Mouse (Mus musculus): ENCODE results near the gene Rpl23a.
A peak's percentile ranks its signal among the peaks of the same experiment; 100 is the strongest.

Gene Rpl23a

DNA sequence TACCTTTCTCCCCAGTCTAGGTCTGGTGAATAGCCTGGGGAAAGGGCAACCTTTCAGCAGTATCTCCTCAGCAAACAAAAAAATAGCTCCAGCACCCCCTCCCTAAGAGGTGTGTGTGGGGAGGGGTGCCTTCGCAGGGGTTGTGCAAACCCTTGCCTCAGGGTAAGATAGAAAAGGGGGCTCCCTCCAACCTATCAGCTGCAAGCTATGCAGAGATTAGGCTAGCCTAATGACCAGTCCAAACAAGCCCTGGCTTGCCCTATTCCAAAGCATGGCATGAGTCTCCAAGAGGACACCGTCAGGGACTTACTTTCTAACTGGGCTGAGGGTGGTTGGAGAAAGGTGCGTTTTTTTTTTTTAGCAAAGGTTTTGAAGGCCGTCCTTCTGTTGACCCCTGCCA is 17.2 kb downstream of the Rpl23a start:
- no peak for DNase-seq

DNA sequence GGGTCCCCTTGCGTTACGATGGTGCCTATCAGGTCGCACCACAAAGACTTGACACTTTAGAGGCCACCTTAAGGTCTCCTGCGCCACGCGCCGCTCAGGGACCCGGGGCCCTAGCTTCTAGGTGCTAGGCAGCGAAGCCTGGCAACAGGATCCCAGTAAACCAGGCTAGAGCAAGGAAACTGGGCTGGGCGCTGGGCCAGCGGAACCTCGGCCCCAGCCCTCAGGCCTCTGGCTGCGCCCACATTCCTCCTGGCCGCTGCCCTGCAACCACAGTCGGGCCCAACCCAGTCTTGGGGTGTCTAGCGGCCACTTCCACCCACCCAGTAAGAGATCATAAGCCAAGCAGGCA is 17.6 kb downstream of the Rpl23a start:
- DNase-seq = no peak

DNA sequence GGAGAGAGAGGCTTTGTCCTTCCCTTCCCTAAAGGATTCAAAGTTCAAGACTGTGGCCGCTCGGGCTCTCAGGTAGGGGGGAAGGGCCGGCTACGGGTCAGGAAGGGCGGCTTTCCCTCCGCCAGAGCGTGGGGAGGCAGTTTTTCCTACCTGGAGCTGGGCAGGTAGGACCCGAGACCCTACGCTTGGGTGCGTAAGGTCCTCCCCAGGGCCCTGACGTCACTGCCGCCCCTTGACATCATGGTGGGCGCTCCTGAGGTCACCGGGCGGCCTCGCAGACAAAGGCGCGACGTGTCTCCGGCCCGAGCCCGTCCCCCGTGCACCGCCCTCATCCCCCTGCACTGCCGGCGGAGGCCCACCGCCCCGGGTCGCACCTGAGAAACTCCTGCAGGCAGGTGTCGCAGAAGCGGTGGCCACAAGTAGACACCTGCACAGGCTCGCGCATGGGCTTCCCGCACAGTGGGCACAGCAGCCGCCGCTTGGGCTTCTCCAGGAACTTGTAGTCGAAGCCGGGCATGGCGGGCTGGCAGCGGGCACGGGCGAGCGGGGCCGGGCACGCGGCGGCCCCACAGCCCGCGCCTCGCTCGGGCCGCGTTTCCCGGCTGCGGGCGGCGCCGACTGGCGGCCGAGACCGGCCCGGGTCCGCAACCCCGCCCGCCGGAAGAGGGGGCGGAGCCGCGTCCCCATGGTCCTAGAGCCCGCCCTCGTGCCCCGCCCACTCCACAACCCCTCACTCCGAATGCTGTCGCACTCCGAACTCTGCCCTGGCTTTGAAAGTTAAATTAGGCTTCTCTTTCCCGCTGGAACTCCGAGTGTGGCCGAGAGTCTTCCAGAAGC is 18.2 kb downstream of the Rpl23a start, which contains the start of gene Traf4:
Gene Traf4 (minus strand): TSS at position 666 of the 837 bp plus-strand sequence.
- peak; percentile 69 for DNase-seq

DNA sequence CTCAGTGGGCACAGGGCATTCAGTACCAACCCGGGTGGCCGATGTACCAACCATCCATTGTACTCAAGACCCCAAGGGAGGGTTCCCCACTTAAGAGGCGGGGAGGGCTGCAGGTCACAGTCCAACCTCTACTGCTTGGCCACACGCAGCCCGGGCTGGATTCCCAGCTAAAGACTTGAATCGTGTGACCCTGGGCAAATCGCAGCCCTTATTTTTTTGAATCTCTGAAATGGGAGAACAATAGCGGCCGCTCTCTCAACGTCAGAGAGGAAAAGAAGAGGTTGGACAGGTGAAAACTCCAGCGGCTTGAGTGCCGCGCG is 18.8 kb downstream of the Rpl23a start:
- DNase-seq = no peak

DNA sequence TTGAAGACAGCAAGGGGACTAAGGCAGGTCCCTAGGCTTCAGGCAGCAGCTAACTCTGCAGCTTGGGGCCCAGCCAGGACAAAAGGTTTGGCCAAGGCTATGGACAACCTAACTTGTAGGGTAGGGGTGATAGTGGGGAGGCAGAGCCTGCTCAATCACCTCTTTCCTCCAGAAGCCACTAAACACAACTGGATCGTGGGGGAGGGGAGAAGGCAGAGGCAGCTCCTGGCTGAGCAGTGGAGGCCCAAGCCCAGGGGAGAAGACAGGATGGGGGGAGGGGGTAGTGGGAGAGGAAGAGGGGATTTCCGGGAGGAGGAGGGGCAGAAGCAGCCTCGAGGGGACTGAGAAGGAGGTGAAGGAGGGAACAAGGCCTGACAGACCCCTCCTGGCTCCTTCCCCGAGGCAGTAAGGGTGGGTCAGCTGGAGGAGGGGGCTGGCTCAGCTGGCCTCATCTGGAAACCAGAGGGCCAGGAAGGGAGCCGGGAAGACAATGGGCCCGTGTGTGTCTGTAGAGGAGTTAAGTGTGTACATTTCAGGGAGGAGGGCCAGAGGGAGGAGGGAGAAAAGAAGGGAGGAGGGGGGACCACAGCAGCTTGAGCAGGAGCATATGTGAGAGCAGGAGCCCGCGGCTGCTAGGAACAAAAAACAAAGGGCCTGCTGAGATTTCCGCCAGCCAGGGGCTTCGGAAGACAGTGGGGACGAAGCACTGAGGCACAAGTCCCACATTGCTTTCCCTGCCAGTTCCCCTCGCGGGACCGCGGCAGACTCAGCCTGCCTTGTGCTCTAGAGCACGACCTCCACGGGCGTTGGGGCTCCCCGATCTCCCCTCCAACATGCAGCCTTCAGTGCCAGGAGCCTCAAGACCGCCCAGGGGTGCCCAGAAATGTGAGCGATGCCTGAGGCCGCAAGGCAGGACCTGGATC is 19.4 kb downstream of the Rpl23a start:
- DNase-seq = no peak

DNA sequence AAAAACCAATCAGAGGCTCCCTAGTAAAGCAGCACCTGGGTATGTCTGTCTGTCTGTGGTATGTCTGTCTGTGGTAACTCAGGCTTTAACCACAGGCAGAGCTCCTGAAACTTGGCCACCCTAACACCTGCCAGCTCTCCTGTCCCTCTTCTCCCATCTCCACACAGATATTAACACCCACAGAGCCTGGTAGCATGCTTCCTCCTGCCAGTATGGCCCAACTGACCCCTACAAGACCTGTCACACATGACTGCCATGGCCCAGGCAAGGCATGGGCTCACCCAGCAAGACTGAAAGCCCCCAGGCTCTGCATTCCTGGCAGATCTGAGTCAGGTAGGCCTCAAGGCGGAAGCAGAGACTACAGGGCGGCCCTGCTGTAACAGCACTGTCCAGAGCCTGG is 20.3 kb downstream of the Rpl23a start:
- DNase-seq = no peak

DNA sequence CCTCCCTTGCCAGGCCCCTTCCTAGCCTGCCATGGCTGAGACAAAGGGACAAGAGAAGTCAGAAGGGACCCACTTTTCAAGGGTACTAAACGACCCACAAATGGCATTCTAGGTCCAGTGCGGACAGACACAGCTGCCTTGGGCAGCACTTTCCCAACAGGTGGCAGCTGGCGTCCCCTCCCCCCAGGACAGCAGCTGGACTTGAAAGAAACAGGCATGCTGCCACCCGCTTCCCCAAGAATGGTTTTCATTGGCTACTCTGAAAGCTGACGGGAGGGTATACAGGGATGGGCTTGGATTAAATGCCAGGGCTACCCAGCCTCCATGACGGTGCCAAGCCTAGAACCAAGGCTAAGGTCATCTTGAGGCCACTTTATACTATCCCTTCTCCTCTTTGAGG is 20.9 kb downstream of the Rpl23a start:
- no peak for DNase-seq

DNA sequence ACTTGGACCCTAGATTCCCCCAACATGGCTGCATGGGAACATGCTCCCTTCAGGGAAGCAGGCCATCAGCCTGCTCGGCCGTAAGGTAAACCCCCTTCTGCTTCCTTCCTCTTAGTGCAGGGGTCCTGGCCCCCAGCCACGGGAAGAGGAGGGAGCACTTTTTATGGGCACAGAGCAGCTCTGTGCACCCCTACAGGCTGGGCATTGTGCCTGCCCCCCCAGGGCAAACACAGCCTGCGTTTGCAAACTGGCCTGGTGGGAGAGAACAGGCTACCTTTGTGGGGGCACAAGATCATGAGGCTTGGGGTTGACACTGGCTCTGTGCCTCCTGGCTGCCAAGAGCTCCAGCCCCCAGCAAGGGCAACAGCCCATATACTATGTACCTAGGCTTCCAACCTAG is 21.4 kb downstream of the Rpl23a start:
- DNase-seq = no peak

DNA sequence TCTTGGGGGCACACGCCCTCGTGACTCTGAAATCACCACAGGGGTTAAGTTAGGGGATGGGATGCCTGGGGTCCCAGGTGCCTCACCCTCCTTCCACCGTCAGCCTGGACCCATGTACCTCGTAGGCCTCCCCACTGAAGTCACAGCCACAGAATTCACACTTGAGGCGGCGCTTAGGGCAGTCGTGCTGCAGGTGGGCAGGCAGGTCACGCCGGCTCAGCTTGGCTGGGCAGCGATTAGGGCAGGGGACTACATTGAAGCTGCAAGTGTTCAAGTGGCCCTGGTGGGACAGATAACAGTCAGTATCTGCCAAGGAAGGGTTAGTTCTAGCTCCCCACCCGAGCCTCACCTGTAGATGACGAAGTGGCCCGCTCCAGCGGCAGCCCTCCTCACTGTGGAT is 22.2 kb downstream of the Rpl23a start:
- no peak for DNase-seq

DNA sequence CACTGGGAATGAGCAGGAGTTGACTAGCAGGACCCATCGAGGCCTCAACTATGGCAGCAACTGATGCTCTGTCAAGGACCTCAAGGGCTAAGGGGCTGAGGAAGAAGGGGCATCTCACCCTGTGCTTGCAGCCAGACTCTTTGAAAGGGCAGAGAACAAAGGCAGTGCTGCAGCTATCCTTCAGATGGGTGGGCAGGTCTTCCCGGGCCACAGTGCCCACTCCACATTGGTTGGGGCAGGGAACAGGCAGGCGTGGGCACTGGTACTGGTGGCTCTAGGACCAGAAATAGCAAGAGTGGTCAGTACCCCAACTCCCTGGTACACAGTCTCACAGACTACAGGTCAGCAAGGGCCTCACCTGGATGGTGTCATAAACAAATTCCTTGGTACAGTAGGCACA is 22.7 kb downstream of the Rpl23a start:
- DNase-seq = no peak

DNA sequence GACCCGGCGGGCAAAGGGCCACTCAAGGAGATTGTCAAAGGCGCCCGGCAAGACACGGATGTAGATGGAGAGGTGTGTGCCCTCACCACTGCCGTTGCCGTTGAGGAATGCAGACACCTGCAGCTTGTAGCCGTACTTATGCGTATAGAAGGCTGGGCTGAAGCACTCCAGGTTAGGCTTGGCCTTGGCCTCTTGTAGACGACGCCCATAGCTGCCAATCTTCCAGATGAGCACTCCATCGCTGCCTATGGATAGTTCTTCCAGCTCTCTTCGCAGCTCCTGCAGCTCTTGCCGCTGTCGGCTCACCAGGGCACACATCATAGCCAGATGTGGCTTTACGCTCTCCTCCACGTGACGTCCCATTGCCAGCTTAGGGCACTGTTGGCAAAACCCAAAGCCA is 23.2 kb downstream of the Rpl23a start:
- DNase-seq = no peak

DNA sequence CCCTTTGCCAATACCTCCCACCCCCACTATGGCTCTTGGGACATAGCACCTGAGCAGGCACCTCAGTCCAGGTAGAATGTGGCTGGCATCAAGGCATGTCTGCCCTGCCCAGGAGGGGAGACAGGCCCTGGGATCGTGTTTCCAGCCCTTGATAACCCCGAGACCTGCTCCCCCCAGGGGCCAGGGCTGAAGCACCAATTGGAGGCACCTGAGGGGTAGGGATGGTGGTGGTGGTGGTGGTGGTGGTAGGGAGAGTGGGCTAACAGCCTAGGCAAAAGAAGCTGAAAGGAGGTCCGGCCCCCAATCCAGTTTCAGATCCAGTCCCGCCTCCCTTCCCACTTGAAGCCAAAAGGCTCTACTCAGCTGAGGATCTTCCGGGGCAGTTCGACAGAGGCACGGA is 23.8 kb downstream of the Rpl23a start:
- peak; percentile 26 for DNase-seq

DNA sequence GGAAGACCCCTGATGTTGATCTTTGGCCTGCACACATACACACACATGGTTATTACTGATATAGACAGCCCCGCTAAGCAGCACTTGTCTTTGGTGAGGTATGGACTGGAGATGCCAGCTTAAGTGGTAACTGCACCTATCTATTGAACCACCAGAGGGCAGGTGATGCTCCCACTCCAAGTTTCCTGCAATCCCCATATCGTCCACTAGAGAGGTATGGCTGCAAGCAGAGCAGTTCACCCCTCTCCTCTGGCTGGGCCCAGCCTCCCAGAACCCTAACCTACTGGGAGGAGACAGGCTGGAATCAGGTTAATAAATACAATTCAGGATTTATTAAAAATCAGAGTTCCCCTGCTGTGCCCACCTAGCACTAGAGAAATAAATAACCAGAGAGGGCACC is 24.3 kb downstream of the Rpl23a start:
- DNase-seq = peak; percentile 80

DNA sequence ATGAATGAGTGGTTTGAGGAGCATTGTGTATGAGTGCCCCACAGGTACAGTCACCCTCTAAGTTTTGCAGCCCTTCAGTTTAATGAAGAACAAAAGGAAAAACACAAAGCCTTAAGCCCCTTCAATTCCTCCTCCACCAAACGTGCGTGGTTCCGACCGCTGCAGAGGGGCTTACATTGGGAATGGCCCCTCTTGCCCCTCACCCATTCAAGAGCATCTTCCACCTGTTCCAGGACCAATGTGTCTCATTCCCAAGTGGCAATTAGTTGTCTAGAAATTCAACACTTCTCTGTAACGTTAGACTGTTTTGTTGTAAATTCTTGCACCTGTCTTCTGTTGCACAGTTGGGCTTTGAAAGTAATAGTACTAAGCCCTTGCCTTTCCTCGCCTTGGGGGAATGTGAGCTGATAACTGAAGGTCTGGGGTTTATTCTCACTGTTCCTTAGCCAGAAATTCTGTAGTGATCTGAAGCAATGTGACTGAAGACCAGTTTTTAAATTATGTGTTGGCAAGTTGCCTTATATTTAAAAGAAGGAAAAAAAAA is 27.2 kb downstream of the Rpl23a start:
- no peak for DNase-seq

DNA sequence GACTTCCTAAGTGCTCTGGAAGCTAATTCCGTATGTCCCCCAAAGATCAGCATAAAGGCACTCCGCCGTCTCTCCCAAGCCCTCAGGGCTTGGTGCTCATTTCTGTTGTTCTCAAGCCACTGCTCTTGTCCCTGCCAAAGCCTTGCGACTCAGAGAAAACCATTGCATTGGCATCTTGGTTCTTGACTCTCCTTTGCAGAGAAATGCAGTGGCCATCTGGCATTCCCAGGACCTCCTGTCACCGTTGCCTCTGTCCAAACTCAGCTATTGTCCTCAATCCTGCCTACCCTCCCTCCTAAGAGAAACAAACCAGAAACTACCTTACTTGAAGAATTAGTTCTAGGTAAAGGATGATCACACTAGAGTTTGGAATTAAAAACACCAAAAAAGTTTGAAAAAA is 27.7 kb downstream of the Rpl23a start:
- peak; percentile 28 for DNase-seq

DNA sequence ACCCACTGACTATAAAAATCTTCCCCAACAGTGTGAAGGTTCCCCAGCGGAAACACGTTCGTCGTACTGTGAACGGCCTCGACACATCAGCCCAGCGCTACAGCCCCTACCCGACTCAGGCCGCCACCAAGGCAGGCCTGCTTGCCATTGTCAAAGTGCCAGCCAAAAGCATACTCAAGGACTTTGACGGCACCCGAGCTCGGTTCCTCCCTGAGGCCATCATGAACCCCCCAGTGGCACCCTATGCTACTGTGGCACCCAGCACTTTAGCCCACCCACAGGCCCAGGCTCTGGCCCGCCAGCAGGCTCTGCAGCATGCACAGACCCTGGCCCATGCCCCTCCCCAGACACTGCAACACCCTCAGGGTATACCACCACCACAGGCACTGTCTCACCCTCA is 29.6 kb downstream of the Rpl23a start:
- DNase-seq = peak; percentile 30

DNA sequence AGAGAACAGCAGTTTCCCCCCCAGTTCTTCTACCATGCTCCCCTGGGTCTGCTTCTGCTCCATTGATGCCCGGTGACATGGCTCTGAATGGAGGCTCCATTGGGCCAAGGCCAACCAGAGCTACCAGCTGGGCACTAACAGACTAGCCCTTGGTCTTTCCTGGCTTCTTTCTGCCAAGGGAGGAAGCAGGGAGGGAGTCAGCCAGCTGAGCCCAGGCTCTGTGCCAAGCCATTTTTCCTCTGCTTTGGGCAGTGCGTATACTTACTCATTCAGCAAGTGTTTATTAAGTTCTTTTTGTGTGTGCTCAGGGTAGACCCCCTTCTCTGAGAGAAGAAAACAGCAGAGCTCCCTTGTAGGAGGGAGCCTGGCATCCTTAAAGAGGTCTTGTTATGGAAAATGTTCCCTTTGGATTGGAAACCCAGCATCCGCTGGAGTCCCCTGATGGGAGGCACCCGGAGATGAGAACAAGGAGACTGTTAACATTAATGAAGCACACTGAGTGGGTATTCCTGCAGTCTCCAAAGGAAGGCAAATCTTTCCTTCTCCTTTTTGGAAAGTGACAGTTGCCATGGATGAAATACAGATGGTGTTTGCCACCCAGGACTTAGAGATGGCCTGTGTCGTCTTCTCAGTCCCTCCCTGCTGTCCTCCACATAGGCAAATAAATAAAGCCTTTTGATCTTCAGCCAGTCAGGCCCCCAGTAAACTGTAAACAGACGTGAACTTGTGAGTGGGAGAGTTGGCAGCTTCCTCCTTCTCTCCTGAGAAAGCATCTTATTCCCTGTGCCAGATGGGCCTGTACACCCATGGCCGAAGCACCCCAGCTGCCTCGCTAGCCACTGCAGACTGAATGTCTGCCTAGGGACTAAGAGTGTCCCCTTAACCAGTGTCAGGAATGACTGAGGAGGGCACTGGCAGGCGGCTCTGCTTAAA is 30.8 kb downstream of the Rpl23a start:
- DNase-seq = peak; percentile 87

DNA sequence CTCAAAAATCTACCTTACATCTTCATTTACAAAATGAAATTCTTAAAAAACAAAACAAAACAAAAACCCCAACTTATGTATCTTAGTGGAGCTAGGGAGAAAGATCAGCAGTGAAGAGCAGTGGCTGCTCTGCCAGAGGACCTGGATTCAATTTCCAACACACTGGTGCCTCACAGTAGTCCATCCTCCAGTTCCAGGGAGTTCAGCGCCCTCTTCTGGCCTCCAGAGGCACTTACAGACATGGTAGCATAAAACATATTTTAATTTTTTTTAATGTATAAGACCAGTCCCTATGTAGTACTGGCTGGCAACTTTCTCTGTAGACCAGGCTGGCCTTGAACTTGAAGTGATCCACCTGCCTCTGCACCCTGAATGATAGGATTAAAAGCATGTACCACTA is 32.2 kb downstream of the Rpl23a start:
- DNase-seq = no peak

DNA sequence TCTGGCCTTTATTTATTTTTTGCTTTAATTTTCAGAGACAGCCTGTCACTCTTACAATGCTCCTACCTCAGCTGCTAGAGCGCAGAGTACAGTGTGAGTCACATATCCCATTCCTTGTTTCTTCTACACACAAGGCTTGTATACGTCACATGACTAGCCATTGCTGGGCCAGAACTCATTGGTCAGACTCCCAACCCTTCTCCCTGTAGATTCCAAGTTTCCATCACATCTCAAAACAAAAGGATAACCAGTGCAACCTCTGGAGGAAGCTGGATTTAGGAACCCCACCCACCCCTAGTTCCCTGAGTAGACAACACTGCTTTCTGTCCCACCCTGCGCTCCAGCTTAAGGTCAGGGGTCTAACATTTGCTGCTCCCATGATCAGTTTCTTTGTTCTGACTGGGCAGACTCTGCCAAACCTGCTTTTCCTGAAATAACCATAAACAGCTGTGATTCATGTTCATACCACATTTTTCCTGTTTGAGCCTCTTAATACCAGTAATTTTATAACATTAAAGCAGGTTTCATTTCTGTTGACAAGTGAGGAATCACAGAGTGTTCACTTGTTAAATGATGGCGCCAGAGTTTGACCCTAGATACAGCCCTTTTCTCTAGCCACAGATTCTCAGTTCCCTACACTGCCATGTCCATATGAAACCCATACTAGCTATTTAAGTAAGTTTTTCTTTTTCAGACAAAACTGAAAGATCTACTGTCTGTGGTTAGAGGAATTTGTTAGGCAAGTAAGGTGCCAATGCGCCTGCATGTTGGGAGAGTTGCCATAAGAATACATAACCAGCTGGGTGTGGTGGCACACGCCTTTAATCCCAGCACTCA is 36.5 kb downstream of the Rpl23a start:
- DNase-seq = no peak

DNA sequence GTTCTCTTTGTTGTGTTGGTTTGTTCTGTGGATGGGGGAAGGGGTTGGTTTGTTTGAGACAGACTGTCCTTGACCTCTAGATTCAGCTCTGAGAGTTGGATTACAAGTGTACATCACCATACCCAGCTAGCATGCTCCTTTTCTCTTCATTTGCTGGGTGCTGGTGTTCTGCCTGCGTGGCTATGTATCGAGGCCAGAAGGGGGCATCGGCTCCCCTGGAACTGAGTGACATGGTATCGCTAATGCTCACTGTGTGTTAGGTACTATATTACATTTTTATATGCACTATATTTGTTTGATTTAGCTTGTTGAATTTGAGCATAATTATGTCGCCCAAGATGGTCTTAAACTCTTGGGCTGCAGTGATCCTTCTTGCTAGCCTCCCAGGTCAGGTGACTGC is 37.2 kb downstream of the Rpl23a start:
- no peak for DNase-seq

DNA sequence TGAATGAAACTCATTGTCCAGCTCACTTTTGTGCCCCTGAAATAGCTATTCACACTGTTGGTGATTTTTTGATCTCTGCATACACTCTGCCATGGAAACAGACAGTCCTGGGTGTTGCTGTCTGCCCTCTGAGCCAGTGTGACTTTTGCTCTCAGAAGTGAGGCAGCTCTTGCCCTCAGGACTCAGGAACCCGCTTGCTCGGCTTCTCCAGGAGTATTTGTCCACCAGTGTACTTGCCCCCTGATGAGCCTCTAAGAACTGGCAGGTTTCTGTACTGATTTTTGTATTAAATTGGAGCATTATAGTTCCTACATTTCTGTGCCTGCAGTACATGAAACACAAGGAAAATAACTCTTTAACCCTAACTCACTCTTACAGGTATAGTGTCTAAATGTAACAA is 39.9 kb downstream of the Rpl23a start:
- no peak for DNase-seq

DNA sequence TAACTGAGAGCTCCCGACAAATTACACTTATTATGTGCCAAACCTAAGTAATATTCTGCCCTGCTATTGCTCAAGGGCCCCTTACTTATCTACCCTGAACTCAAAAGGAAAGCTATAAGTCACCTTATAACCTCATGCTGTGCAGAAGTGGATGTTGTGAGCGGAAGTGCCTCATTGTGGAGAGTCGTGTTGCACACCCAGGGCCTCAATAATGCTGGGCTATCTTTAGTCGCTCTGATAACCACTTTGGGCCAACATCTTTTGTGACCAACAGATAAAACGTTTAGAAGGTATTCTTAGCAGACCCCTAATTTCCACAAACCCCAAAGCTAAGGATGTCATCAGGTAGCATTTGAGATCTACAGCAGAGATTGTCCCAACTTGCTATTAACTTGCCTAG is 42.7 kb downstream of the Rpl23a start:
- DNase-seq = no peak

Data from cerebellum, adult 11-12 months (tissue).